Mouse (Mus musculus) cortical plate, adult 2 months (tissue): ENCODE results near the gene Corin.
A peak's percentile ranks its signal among the peaks of the same experiment; 100 is the strongest.

Experiments
- CTCF ChIP-seq: fragments of 200-500 bp; IDR thresholded peaks from 2 replicates; pipeline ENCODE4 v1.5.1; 2011; ENCODE audit warnings: mild to moderate bottlenecking, control low read depth, low read length; ENCODE audit not compliant: insufficient read depth; ENCODE audit errors: extremely low read depth
- POLR2A ChIP-seq: fragments of 200-500 bp; IDR thresholded peaks from 2 replicates; pipeline ENCODE4 v1.6.1; 2011; ENCODE audit warnings: mild to moderate bottlenecking, low read length, control low read depth; ENCODE audit not compliant: insufficient read depth; ENCODE audit errors: extremely low read depth

GRCm38 (mm10) chr5:72350081-72350758, 154.1 kb downstream of the Corin start:
- TF ChIP-seq POLR2A (no peak), CTCF (peak; percentile 76)
